Mouse (Mus musculus): ENCODE results near the gene Tbc1d10a. TPM values are rescaled to one million over a fixed set of nuclear protein-coding genes. Genes with fewer than 3 reads are reported as not detected.
"Not testable (repeated sequence)": the region's sequence is repeated elsewhere in the genome, so short reads cannot be mapped to it uniquely, and the experiment has no call there.

Tbc1d10a gene
- polyA plus RNA-seq, 1 experiment from 2014 or later, result 20.9 TPM

DNA sequence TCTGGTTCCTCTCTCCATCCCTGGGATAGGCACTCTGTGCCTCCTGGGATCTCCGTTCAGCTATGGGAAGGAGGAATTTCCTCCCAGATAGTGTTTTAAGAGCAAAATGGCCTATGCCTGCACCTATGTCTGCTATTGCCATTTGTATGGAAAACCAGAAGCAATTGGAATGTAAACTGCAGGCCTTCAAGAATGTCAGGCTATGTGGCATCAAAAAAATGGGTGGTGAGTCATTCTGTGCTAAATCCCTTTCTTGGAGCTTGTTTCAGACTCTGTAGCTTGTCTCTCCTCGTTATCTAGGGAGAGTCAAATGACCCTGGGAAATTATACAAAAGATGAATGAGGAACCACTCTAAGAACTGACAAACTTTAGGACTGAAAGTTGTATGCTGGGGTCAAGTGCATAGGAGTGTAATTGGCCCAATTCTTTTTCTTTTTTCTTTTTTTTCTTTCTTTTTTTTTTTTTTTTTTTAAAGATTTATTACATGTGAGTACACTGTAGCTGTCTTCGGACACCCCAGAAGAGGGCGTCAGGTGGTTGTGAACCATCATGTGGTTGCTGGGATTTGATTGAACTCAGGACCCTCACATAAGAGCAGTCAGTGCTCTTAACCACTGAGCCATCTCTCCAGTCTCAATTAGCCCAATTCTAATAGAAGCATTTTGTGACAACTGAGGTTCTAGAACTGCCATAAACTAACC is 2.2 kb upstream of the Tbc1d10a start:
- Histone ChIP-seq H3K4me3 (ENCODE audit: low read depth, low read length) (no peak overlapping the region), H3K9ac (no peak overlapping the region), H3K4me2 (no peak overlapping the region), H3K36me3 (ENCODE audit: insufficient read depth) (peaks cover 38% of the 10 kb centered on the region), H3K4me1 (ENCODE audit: insufficient read depth) (no peaks in the 10 kb centered on the region), H3K9me3 (ENCODE audit: low read depth, low read length) (no peaks in the 10 kb centered on the region), H3K27ac (ENCODE audit: low read depth) (no peak overlapping the region), H3K27me3 (ENCODE audit: insufficient read depth, low read length) (no peaks in the 10 kb centered on the region)
- TF ChIP-seq CTCF (IDR thresholded peaks at IDR 0.05; ENCODE audit: low read depth), result no peak
- no peak for ATAC-seq (ENCODE audit: insufficient read depth)
- WGBS, result 67% methylated on average over 4 of the region's 4 CpGs
- no peak for DNase-seq

DNA sequence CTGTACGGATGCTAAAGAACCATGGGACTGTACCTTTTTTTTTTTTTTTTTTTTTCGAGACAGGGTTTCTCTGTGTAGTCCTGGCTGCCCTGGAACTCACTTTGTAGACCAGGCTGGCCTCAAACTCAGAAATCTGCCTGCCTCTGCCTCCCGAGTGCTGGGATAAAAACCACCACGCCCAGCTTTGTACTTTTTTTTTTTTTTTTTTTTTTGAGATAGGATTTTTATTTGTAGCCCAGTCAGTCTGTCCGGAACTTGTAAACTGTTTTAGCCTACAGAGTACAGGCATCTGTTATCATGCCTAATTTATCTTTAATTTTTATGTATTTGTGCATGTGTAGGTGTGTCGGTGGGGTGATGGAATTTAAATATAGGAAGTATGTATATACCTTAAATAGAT is 1.1 kb upstream of the Tbc1d10a start:
- peaks cover 28% of the 10 kb centered on the region for H3K36me3 ChIP-seq (ENCODE audit: insufficient read depth)
- not testable (repeated sequence) for H3K9me3 ChIP-seq (ENCODE audit: low read depth, low read length); ATAC-seq (ENCODE audit: insufficient read depth); H3K4me1 ChIP-seq (ENCODE audit: insufficient read depth); H3K27ac ChIP-seq (ENCODE audit: low read depth); H3K27me3 ChIP-seq (ENCODE audit: insufficient read depth, low read length); H3K9ac ChIP-seq; H3K4me2 ChIP-seq; DNase-seq; H3K4me3 ChIP-seq (ENCODE audit: low read depth, low read length)
- 86% methylated on average over 6 of the region's 6 CpGs for WGBS

- no peak overlapping the region for H3K27ac ChIP-seq (ENCODE audit: low read depth)
- H3K9ac ChIP-seq, result peak overlapping the region; percentile 92
- ATAC-seq (ENCODE audit: insufficient read depth), result no peak
- H3K4me3 ChIP-seq (ENCODE audit: low read depth, low read length), result peak overlapping the region; percentile 88
- no peaks in the 10 kb centered on the region for H3K4me1 ChIP-seq (ENCODE audit: insufficient read depth)
- H3K9me3 ChIP-seq (ENCODE audit: low read depth, low read length), result no peaks in the 10 kb centered on the region
- peaks cover 10% of the 10 kb centered on the region for H3K36me3 ChIP-seq (ENCODE audit: insufficient read depth)
- no peak for DNase-seq
- H3K4me2 ChIP-seq, result peak overlapping the region; percentile 84
- 10% methylated on average over 9 of the region's 9 CpGs for WGBS
- no peaks in the 10 kb centered on the region for H3K27me3 ChIP-seq (ENCODE audit: insufficient read depth, low read length)
- no peak for TF ChIP-seq CTCF (IDR thresholded peaks at IDR 0.05; ENCODE audit: low read depth)
Measured at GRCm38 (mm10) chr11:4187318-4187700, 720 bp downstream of the Tbc1d10a start.

GRCm38 (mm10) chr11:4189182-4189581 is 2.6 kb downstream of the Tbc1d10a start:
- no peak overlapping the region for H3K4me2 ChIP-seq
- H3K4me1 ChIP-seq (ENCODE audit: insufficient read depth), result no peaks in the 10 kb centered on the region
- no peaks in the 10 kb centered on the region for H3K36me3 ChIP-seq (ENCODE audit: insufficient read depth)
- TF ChIP-seq CTCF (IDR thresholded peaks at IDR 0.05; ENCODE audit: low read depth), result no peak
- H3K27ac ChIP-seq (ENCODE audit: low read depth), result no peak overlapping the region
- no peak overlapping the region for H3K4me3 ChIP-seq (ENCODE audit: low read depth, low read length)
- 79% methylated on average over 6 of the region's 6 CpGs for WGBS
- no peak overlapping the region for H3K9ac ChIP-seq
- no peaks in the 10 kb centered on the region for H3K27me3 ChIP-seq (ENCODE audit: insufficient read depth, low read length)
- DNase-seq, result no peak
- no peak for ATAC-seq (ENCODE audit: insufficient read depth)
- no peaks in the 10 kb centered on the region for H3K9me3 ChIP-seq (ENCODE audit: low read depth, low read length)

DNA sequence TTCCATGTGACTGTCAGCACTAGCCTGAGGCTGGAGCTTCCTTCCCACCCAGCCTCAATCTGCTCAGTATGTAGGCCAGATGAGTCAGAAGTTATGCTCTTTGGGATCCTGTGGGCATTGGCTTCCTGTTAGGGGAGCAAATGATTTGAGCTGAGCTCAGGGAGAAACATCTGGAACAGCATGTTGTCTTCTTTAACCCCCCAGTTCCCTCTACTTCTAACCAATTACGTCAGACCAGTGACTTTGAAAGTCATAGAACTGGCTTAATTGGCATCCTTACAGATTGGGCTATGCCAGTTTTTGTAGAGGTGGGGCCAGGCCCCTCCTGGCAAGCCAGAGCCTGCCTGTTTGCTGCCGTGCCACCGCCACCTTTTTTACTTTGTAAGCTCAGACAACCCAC is 4.1 kb downstream of the Tbc1d10a start:
- H3K27me3 ChIP-seq (ENCODE audit: insufficient read depth, low read length), result no peaks in the 10 kb centered on the region
- H3K9me3 ChIP-seq (ENCODE audit: low read depth, low read length), result no peaks in the 10 kb centered on the region
- no peak overlapping the region for H3K4me3 ChIP-seq (ENCODE audit: low read depth, low read length)
- peak overlapping the region; percentile 2; the same call in 1 of the 2 replicates for H3K9ac ChIP-seq
- no peaks in the 10 kb centered on the region for H3K4me1 ChIP-seq (ENCODE audit: insufficient read depth)
- DNase-seq (no peak), ATAC-seq (ENCODE audit: insufficient read depth) (no peak)
- no peak for TF ChIP-seq CTCF (IDR thresholded peaks at IDR 0.05; ENCODE audit: low read depth)
- no peak overlapping the region for H3K4me2 ChIP-seq
- H3K27ac ChIP-seq (ENCODE audit: low read depth), result no peak overlapping the region
- no peaks in the 10 kb centered on the region for H3K36me3 ChIP-seq (ENCODE audit: insufficient read depth)
- 83% methylated on average over 3 of the region's 3 CpGs for WGBS

DNA sequence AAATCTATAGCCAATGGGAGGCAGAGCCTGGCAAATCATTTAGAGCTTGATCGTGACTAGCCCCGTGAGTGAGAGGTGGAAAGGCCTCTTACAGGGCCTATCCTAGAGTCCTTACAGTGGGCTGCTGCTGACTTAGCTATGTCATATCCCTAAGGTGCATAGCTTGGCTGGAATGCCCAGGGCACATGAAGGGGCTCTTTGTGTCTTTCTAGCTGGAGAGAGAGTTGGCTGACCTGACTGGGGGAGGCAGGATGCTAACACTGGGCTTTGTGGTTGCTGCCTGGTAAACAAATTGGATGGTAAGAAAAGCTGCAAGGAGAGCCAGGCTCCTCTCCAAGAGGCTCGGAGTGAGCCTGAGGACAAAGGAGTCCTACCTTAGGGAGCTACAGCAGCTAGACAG is 6.2 kb downstream of the Tbc1d10a start:
- Histone ChIP-seq H3K27ac (ENCODE audit: low read depth) (0 out of 2 replicates have a peak overlapping the region, but pooled peaks have one; percentile 5), H3K4me1 (ENCODE audit: insufficient read depth) (no peaks in the 10 kb centered on the region), H3K4me3 (ENCODE audit: low read depth, low read length) (no peak overlapping the region), H3K4me2 (no peak overlapping the region), H3K9me3 (ENCODE audit: low read depth, low read length) (no peaks in the 10 kb centered on the region), H3K27me3 (ENCODE audit: insufficient read depth, low read length) (no peaks in the 10 kb centered on the region), H3K36me3 (ENCODE audit: insufficient read depth) (no peaks in the 10 kb centered on the region), H3K9ac (no peak overlapping the region)
- no peak for TF ChIP-seq CTCF (IDR thresholded peaks at IDR 0.05; ENCODE audit: low read depth)
- 68% methylated on average over 3 of the region's 3 CpGs for WGBS
- DNase-seq (no peak), ATAC-seq (ENCODE audit: insufficient read depth) (no peak)

DNA sequence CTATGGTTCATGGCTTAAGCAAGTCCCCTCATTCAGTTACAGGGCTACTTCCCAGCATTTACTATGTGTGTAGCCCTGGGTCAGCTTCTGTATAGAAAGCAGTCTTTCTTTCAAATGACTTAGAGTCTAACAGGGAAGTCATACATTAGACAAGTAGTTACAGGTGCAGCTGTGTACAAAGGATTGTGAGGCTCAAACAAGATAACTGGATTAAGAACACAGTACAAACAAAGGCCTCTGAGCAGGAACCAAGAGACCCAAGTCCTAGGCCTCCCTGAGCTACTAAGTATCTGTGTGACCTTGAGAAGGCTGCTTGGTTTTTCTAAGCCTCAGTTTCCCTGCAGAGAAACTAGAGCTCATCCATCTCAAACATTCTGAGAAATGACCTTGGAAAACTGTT is 6.8 kb downstream of the Tbc1d10a start:
- Histone ChIP-seq H3K36me3 (ENCODE audit: insufficient read depth) (no peaks in the 10 kb centered on the region), H3K27ac (ENCODE audit: low read depth) (no peak overlapping the region), H3K9ac (no peak overlapping the region), H3K4me1 (ENCODE audit: insufficient read depth) (no peaks in the 10 kb centered on the region), H3K9me3 (ENCODE audit: low read depth, low read length) (no peaks in the 10 kb centered on the region), H3K4me2 (no peak overlapping the region), H3K27me3 (ENCODE audit: insufficient read depth, low read length) (no peaks in the 10 kb centered on the region), H3K4me3 (ENCODE audit: low read depth, low read length) (no peak overlapping the region)
- TF ChIP-seq CTCF (IDR thresholded peaks at IDR 0.05; ENCODE audit: low read depth), result no peak
- ATAC-seq (ENCODE audit: insufficient read depth) (no peak), DNase-seq (no peak)

Data from lung, embryonic 14.5 days (tissue).